Mouse (Mus musculus): ENCODE data around the gene C1qtnf4. TPM values are rescaled to one million over a fixed set of nuclear protein-coding genes. Genes with fewer than 3 reads are reported as not detected.
A peak's percentile ranks its signal among the peaks of the same experiment; 100 is the strongest.
"Not testable (repeated sequence)": the region's sequence is repeated elsewhere in the genome, so short reads cannot be mapped to it uniquely, and the experiment has no call there.

Gene C1qtnf4
- polyA plus RNA-seq, 1 experiment from 2014 or later: not detected

GRCm38 (mm10) chr2:90871180-90871961 lies 14.3 kb upstream of the C1qtnf4 start:
- Histone ChIP-seq H3K79me2 (ENCODE audit: inconsistent target) (no peaks in the 10 kb centered on the region), H3K36me3 (ENCODE audit: inconsistent target) (0 out of 2 replicates have a peak, but pooled peaks cover under 1% of the 10 kb centered on the region), H3K27ac (no peak overlapping the region), H3K4me3 (ENCODE audit: inconsistent target) (no peak overlapping the region)
- 68% methylated on average over 8 of the region's 8 CpGs for WGBS (ENCODE audit: missing documents)

DNA sequence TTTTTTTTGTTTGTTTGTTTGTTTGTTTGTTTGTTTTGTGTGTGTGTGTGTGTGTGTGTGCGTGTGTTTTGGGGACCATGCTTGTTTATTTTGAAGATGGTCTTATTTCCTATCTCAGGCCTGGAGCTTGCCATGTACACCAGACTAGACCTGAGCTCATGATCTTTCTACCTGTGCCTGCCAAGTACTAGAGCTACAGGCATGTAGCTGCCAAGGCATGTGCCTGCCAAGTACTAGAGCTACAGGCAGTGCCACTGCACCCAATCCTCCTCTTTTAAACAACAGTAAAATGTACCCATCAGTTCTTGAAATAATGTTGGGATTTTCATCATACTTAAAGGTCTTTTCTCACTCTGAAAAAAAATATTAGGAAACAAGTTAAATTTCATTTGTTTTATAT lies 11.6 kb upstream of the C1qtnf4 start:
- H3K4me3 ChIP-seq (ENCODE audit: inconsistent target): no peak overlapping the region
- H3K36me3 ChIP-seq (ENCODE audit: inconsistent target): no peaks in the 10 kb centered on the region
- no peaks in the 10 kb centered on the region for H3K79me2 ChIP-seq (ENCODE audit: inconsistent target)
- no peak overlapping the region for H3K27ac ChIP-seq
- 100% methylated on average over 1 of the region's 1 CpGs for WGBS (ENCODE audit: missing documents)

DNA sequence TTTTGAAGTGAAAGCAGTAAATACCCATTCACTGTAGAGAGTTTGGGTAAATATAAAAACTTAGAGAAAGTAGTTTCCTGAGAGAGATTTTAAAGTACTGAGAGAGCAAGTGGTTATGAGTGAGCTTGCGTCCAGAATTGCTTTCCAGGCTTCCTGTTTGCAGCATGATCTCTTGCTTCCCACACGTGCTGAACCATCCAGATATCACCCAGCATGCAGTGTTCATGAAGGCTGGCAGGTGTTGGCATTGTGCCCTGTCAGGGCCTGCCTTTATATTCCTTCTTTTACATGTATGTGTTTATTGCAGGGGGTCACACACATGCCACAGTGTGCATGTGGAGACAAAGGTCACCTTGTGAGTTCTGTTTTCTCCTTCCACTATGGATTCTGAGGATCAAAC lies 10.4 kb upstream of the C1qtnf4 start:
- no peaks in the 10 kb centered on the region for H3K36me3 ChIP-seq (ENCODE audit: inconsistent target)
- 0% methylated on average over 1 of the region's 2 CpGs for WGBS (ENCODE audit: missing documents)
- no peak overlapping the region for H3K4me3 ChIP-seq (ENCODE audit: inconsistent target)
- no peak overlapping the region for H3K27ac ChIP-seq
- H3K79me2 ChIP-seq (ENCODE audit: inconsistent target): no peaks in the 10 kb centered on the region

GRCm38 (mm10) chr2:90877584-90878259 lies 7.9 kb upstream of the C1qtnf4 start:
- no peaks in the 10 kb centered on the region for H3K36me3 ChIP-seq (ENCODE audit: inconsistent target)
- H3K27ac ChIP-seq: no peak overlapping the region
- 66% methylated on average over 5 of the region's 5 CpGs for WGBS (ENCODE audit: missing documents)

GRCm38 (mm10) chr2:90879419-90879818 lies 6.2 kb upstream of the C1qtnf4 start:
- no peaks in the 10 kb centered on the region for H3K36me3 ChIP-seq (ENCODE audit: inconsistent target)
- no peak overlapping the region for H3K4me3 ChIP-seq (ENCODE audit: inconsistent target)
- H3K79me2 ChIP-seq (ENCODE audit: inconsistent target): no peaks in the 10 kb centered on the region
- H3K27ac ChIP-seq: no peak overlapping the region

More at GRCm38 (mm10) chr2:90877584-90878259, 7.9 kb upstream of the C1qtnf4 start:
- no peaks in the 10 kb centered on the region for H3K79me2 ChIP-seq (ENCODE audit: inconsistent target)
- H3K4me3 ChIP-seq (ENCODE audit: inconsistent target): no peak overlapping the region

DNA sequence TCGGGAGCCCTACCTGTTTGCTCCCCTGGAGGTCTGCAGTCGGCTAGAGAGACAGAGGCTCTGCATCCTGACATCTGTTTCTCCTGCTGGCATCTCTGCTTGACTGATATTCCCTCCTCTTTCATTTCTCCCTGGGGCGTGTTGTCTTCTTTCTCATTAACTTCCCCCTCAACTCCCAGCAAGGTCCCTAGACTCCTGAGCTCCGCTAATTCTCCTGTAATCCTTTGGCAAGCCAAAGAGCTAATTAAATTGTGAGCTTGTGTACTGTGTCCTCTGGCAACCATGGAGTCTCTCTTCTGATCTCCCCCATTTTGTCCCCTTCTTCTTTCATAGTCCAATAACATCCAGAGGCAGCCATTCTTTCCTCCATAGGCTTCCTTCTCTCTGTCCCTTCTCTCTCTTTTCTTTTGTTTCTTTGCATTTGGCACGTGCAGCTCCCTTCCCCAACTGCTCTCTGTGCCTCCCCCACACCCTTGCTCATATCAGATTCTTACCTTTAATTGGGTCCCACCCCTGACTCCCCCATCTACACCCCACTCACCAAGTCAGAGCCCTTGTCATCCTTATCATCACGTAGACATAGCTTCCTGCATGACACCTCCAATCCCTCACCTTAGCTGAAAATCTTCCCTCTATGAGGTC lies 5.4 kb upstream of the C1qtnf4 start:
- H3K4me3 ChIP-seq (ENCODE audit: inconsistent target): no peak overlapping the region
- H3K36me3 ChIP-seq (ENCODE audit: inconsistent target): no peaks in the 10 kb centered on the region
- no peaks in the 10 kb centered on the region for H3K79me2 ChIP-seq (ENCODE audit: inconsistent target)
- H3K27ac ChIP-seq: no peak overlapping the region
- 69% methylated on average over 5 of the region's 6 CpGs for WGBS (ENCODE audit: missing documents)

GRCm38 (mm10) chr2:90881824-90882223 lies 3.8 kb upstream of the C1qtnf4 start:
- H3K27ac ChIP-seq: no peak overlapping the region
- 85% methylated on average over 2 of the region's 2 CpGs for WGBS (ENCODE audit: missing documents)
- H3K36me3 ChIP-seq (ENCODE audit: inconsistent target): no peaks in the 10 kb centered on the region
- H3K79me2 ChIP-seq (ENCODE audit: inconsistent target): no peaks in the 10 kb centered on the region
- no peak overlapping the region for H3K4me3 ChIP-seq (ENCODE audit: inconsistent target)

GRCm38 (mm10) chr2:90886436-90886835 lies 776 bp downstream of the C1qtnf4 start:
- Histone ChIP-seq H3K36me3 (ENCODE audit: inconsistent target) (no peaks in the 10 kb centered on the region), H3K4me3 (ENCODE audit: inconsistent target) (no peak overlapping the region), H3K27ac (no peak overlapping the region), H3K79me2 (ENCODE audit: inconsistent target) (no peaks in the 10 kb centered on the region)
- 54% methylated on average over 6 of the region's 6 CpGs for WGBS (ENCODE audit: missing documents)

DNA sequence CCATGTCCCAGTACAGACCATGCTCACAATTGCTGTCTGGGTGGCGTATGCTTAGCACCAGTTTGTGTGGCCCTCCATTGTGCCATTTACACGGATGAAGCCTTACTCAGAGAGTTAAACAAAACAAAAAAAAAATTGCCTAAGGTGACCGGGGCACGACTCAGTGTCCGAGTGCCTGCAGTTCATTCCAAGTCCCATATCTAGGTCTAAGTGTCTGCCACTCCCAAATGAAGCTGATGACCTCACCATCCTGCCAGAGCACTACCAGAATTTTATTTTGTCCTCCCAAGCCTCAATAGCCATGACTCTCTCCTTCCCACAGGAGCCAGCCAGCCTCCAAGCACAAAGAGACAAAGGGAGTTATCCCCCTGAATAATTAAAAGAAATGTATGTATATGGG lies 2.0 kb downstream of the C1qtnf4 start:
- Histone ChIP-seq H3K27ac (no peak overlapping the region), H3K4me3 (ENCODE audit: inconsistent target) (no peak overlapping the region), H3K79me2 (ENCODE audit: inconsistent target) (no peaks in the 10 kb centered on the region), H3K36me3 (ENCODE audit: inconsistent target) (no peaks in the 10 kb centered on the region)
- 71% methylated on average over 5 of the region's 5 CpGs for WGBS (ENCODE audit: missing documents)

GRCm38 (mm10) chr2:90889550-90890548 lies 4.2 kb downstream of the C1qtnf4 start:
- Histone ChIP-seq H3K36me3 (ENCODE audit: inconsistent target) (no peaks in the 10 kb centered on the region), H3K27ac (no peak overlapping the region), H3K79me2 (ENCODE audit: inconsistent target) (no peaks in the 10 kb centered on the region), H3K4me3 (ENCODE audit: inconsistent target) (no peak overlapping the region)
- 5% methylated on average over 122 of the region's 133 CpGs for WGBS (ENCODE audit: missing documents)

- no peak overlapping the region for H3K4me3 ChIP-seq (ENCODE audit: inconsistent target)
- H3K27ac ChIP-seq: no peak overlapping the region
- WGBS (ENCODE audit: missing documents): 94% methylated on average over 6 of the region's 6 CpGs
- H3K79me2 ChIP-seq (ENCODE audit: inconsistent target): no peaks in the 10 kb centered on the region
- H3K36me3 ChIP-seq (ENCODE audit: inconsistent target): peaks cover 31% of the 10 kb centered on the region
Measured at GRCm38 (mm10) chr2:90893673-90894298, 8.1 kb downstream of the C1qtnf4 start.

DNA sequence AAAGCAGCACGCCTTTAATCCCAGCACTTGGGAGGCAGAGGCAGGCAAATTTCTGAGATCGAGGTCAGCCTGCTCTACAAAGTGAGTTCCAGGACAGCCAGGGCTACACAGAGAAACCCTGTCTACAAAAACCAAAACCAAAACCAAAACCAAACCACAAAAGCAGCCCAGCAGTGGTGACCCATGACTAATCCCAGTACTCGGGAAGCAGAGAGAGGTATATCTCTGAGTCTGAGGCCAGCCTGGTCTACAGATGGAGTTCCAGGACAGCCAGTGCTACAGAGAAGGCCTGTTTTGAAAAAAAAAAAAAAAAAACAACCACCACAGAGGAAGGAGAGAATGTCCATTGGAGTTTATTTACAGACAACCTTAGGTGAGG lies 8.6 kb downstream of the C1qtnf4 start:
- 73% methylated on average over 3 of the region's 3 CpGs for WGBS (ENCODE audit: missing documents)
- not testable (repeated sequence) for H3K4me3 ChIP-seq (ENCODE audit: inconsistent target); H3K27ac ChIP-seq; H3K79me2 ChIP-seq (ENCODE audit: inconsistent target)
- peaks cover 36% of the 10 kb centered on the region for H3K36me3 ChIP-seq (ENCODE audit: inconsistent target)

GRCm38 (mm10) chr2:90903398-90903797 lies 17.7 kb downstream of the C1qtnf4 start:
- WGBS (ENCODE audit: missing documents): 43% methylated on average over 2 of the region's 2 CpGs
- H3K4me3 ChIP-seq (ENCODE audit: inconsistent target): peak overlapping the region; percentile 90
- H3K36me3 ChIP-seq (ENCODE audit: inconsistent target): peaks cover 25% of the 10 kb centered on the region
- peaks cover 44% of the 10 kb centered on the region for H3K79me2 ChIP-seq (ENCODE audit: inconsistent target)
- H3K27ac ChIP-seq: peak overlapping the region; percentile 85
